Mouse (Mus musculus) neural tube, embryonic 14.5 days (tissue): Measurements from ENCODE around the gene Becn1. TPM values are rescaled to one million over a fixed set of nuclear protein-coding genes. Genes with fewer than 3 reads are reported as not detected.

Experiments
- ATAC-seq: fragments of 200-750 bp; cut with Nextera tagmentation; 2 replicates; pipeline ENCODE4 v1.8.0; 2017; ENCODE audit warnings: low read depth, mild to moderate bottlenecking, moderate TSS enrichment, moderate library complexity
- H3K27ac ChIP-seq: fragments of 300-500 bp; sonication (generic); 2 replicates; pipeline ENCODE4 v1.5.1; 2014; ENCODE audit warnings: low read depth, mild to moderate bottlenecking, control low read depth, low read length, moderate library complexity, mixed read lengths
- H3K27me3 ChIP-seq: fragments of 300-500 bp; sonication (generic); 2 replicates; pipeline ENCODE4 v1.6.1; 2014; ENCODE audit warnings: low read length; ENCODE audit not compliant: control insufficient read depth, insufficient read depth
- H3K36me3 ChIP-seq: fragments of 300-500 bp; sonication (generic); 2 replicates; pipeline ENCODE4 v1.6.1; 2014; ENCODE audit warnings: low read length, mixed read lengths; ENCODE audit not compliant: control insufficient read depth, insufficient read depth
- H3K4me1 ChIP-seq: fragments of 300-500 bp; sonication (generic); 2 replicates; pipeline ENCODE4 v1.6.1; 2014; ENCODE audit warnings: low read length; ENCODE audit not compliant: control insufficient read depth, insufficient read depth
- H3K4me2 ChIP-seq: fragments of 300-500 bp; sonication (generic); 2 replicates; pipeline ENCODE4 v1.6.1; 2014; ENCODE audit warnings: mild to moderate bottlenecking, low read depth, low read length, control low read depth
- H3K4me3 ChIP-seq: fragments of 300-500 bp; sonication (generic); 2 replicates; pipeline ENCODE4 v1.5.1; 2014; ENCODE audit warnings: low read depth, low read length, control low read depth, mixed read lengths
- H3K9ac ChIP-seq: fragments of 300-500 bp; sonication (generic); replicated peaks from 2 replicates; pipeline ENCODE4 v1.6.1; 2014; ENCODE audit warnings: low read depth, mild to moderate bottlenecking, control low read depth, low read length, mixed read lengths
- H3K9me3 ChIP-seq: fragments of 300-500 bp; sonication (generic); 2 replicates; pipeline ENCODE4 v1.6.1; 2016; ENCODE audit warnings: low read length; ENCODE audit not compliant: control insufficient read depth
- WGBS: fragments of 180-500 bp; shearing (Covaris S2); extraction: QIAGEN DNeasy Blood & Tissue Kit; methylation state at CpG from one replicate; pipeline ENCODE4 v1.1.7; 2014; 5-methylcytosine and 5-hydroxymethylcytosine counted together
- polyA plus RNA-seq: library from polyadenylated mRNA; unstranded; fragments of >200 nt; fragmentation: Nextera tagmentation; extraction: Ambion mirVana; gene quantifications from 2 replicates; pipeline ENCODE4 v1.2.1, GENCODE M21; 2014

The Becn1 gene
- polyA plus RNA-seq, 1 experiment from 2014 or later, result 178 TPM

GRCm38 (mm10) chr11:101253613-101254389 lies 48.3 kb downstream of the Becn1 start, which contains the start of gene Vps25:
Gene Vps25, plus strand, starts transcription at chr11:101253707.
- Histone ChIP-seq H3K4me3 (peak within 1 kb of the TSS; percentile 83), H3K9me3 (no peaks in the 10 kb centered on the region), H3K9ac (peak within 1 kb of the TSS; percentile 89), H3K4me1 (peaks cover 10% of the 10 kb centered on the region), H3K36me3 (no peaks in the 10 kb centered on the region), H3K27me3 (no peaks in the 10 kb centered on the region), H3K27ac (peak within 1 kb of the TSS; percentile 88), H3K4me2 (peak within 1 kb of the TSS; percentile 98)
- 1% methylated on average over 40 of the region's 40 CpGs for WGBS
- ATAC-seq, result peak; percentile 90

- Histone ChIP-seq H3K4me3 (peak overlapping the region; percentile 83), H3K36me3 (no peaks in the 10 kb centered on the region), H3K27me3 (no peaks in the 10 kb centered on the region), H3K4me1 (peaks cover 10% of the 10 kb centered on the region), H3K9ac (peak overlapping the region; percentile 89), H3K4me2 (peak overlapping the region; percentile 98), H3K9me3 (no peaks in the 10 kb centered on the region), H3K27ac (peak overlapping the region; percentile 88; the same call in 1 of the 2 replicates)
- no peak for ATAC-seq
- WGBS, result 18% methylated on average over 7 of the region's 7 CpGs
Measured at GRCm38 (mm10) chr11:101252941-101253340, 49.1 kb downstream of the Becn1 start.

GRCm38 (mm10) chr11:101251031-101251430 lies 51.1 kb downstream of the Becn1 start:
- Histone ChIP-seq H3K4me1 (peaks cover 10% of the 10 kb centered on the region), H3K27me3 (peaks cover 7% of the 10 kb centered on the region; the same call in 1 of the 2 replicates), H3K4me2 (no peak overlapping the region), H3K9me3 (no peaks in the 10 kb centered on the region), H3K9ac (no peak overlapping the region), H3K36me3 (no peaks in the 10 kb centered on the region), H3K27ac (no peak overlapping the region), H3K4me3 (no peak overlapping the region)
- WGBS, result 82% methylated on average over 2 of the region's 2 CpGs
- ATAC-seq, result no peak

- Histone ChIP-seq H3K4me2 (peak overlapping the region; percentile 20; the same call in 1 of the 2 replicates), H3K36me3 (no peaks in the 10 kb centered on the region), H3K9ac (no peak overlapping the region), H3K9me3 (no peaks in the 10 kb centered on the region), H3K27me3 (peaks cover 16% of the 10 kb centered on the region), H3K4me1 (peaks cover 5% of the 10 kb centered on the region), H3K4me3 (no peak overlapping the region), H3K27ac (no peak overlapping the region)
- WGBS, result 33% methylated on average over 14 of the region's 14 CpGs
- ATAC-seq, result no peak
Measured at GRCm38 (mm10) chr11:101248258-101248994, 53.7 kb downstream of the Becn1 start.

GRCm38 (mm10) chr11:101247521-101248030 lies 54.5 kb downstream of the Becn1 start:
- Histone ChIP-seq H3K4me2 (peak overlapping the region; percentile 89; the same call in 1 of the 2 replicates), H3K36me3 (no peaks in the 10 kb centered on the region), H3K9me3 (no peaks in the 10 kb centered on the region), H3K4me1 (peaks cover under 1% of the 10 kb centered on the region; the same call in 1 of the 2 replicates), H3K27me3 (peaks cover 16% of the 10 kb centered on the region), H3K9ac (no peak overlapping the region), H3K4me3 (peak overlapping the region; percentile 55; the same call in 1 of the 2 replicates), H3K27ac (no peak overlapping the region)
- ATAC-seq, result no peak
- WGBS, result 86% methylated on average over 6 of the region's 6 CpGs

GRCm38 (mm10) chr11:101246702-101247012 lies 55.4 kb downstream of the Becn1 start:
- H3K9ac ChIP-seq, result peak overlapping the region; percentile 71
- no peaks in the 10 kb centered on the region for H3K36me3 ChIP-seq
- H3K4me2 ChIP-seq, result peak overlapping the region; percentile 89
- no peaks in the 10 kb centered on the region for H3K9me3 ChIP-seq
- peaks cover 16% of the 10 kb centered on the region for H3K27me3 ChIP-seq
- ATAC-seq, result no peak
- no peaks in the 10 kb centered on the region for H3K4me1 ChIP-seq
- peak overlapping the region; percentile 55 for H3K4me3 ChIP-seq
- no peak overlapping the region for H3K27ac ChIP-seq
- WGBS, result 5% methylated on average over 7 of the region's 7 CpGs

GRCm38 (mm10) chr11:101245855-101246701 lies 56.0 kb downstream of the Becn1 start, which contains the start of gene Ramp2:
Gene Ramp2, plus strand, starts transcription at chr11:101246028.
- peaks cover 16% of the 10 kb centered on the region for H3K27me3 ChIP-seq
- H3K4me1 ChIP-seq, result no peaks in the 10 kb centered on the region
- peak within 1 kb of the TSS; percentile 57; the same call in 1 of the 2 replicates for H3K27ac ChIP-seq
- H3K36me3 ChIP-seq, result no peaks in the 10 kb centered on the region
- H3K4me2 ChIP-seq, result peak within 1 kb of the TSS; percentile 89
- H3K9ac ChIP-seq, result peak within 1 kb of the TSS; percentile 71
- no peaks in the 10 kb centered on the region for H3K9me3 ChIP-seq
- peak; percentile 60; the same call in 1 of the 2 replicates for ATAC-seq
- WGBS, result under 1% methylated on average over 49 of the region's 63 CpGs
- H3K4me3 ChIP-seq, result peak within 1 kb of the TSS; percentile 55

- Histone ChIP-seq H3K4me3 (no peak overlapping the region), H3K9ac (no peak overlapping the region), H3K27me3 (peaks cover 16% of the 10 kb centered on the region), H3K4me1 (no peaks in the 10 kb centered on the region), H3K27ac (no peak overlapping the region), H3K4me2 (no peak overlapping the region), H3K36me3 (no peaks in the 10 kb centered on the region), H3K9me3 (no peaks in the 10 kb centered on the region)
- no peak for ATAC-seq
- WGBS, result 25% methylated on average over 4 of the region's 4 CpGs
Measured at GRCm38 (mm10) chr11:101245071-101245470, 57.0 kb downstream of the Becn1 start.
